Mouse (Mus musculus) G1E (cell line): Measurements from ENCODE around the gene Cnnm3.

Experiments used
- CTCF ChIP-seq: IDR thresholded peaks from 2 replicates; pipeline ENCODE4 v1.5.1; 2012; ENCODE audit warnings: low read depth, low read length, inconsistent platforms, mixed read lengths
- GATA2 ChIP-seq: IDR thresholded peaks from 2 replicates; pipeline ENCODE4 v1.6.1; 2012; ENCODE audit warnings: low read depth, low read length, inconsistent platforms, borderline replicate concordance
- TAL1 ChIP-seq: conservative IDR thresholded peaks from 2 replicates; pipeline ENCODE4 v1.6.1; 2012; ENCODE audit warnings: low read depth, low read length, inconsistent platforms, mixed read lengths

GRCm38 (mm10) chr1:36492416-36493139 lies 19.1 kb upstream of the Cnnm3 start:
- TF ChIP-seq CTCF (no peak), GATA2 (no peak), TAL1 (no peak)
